In the genomic region with DNA sequence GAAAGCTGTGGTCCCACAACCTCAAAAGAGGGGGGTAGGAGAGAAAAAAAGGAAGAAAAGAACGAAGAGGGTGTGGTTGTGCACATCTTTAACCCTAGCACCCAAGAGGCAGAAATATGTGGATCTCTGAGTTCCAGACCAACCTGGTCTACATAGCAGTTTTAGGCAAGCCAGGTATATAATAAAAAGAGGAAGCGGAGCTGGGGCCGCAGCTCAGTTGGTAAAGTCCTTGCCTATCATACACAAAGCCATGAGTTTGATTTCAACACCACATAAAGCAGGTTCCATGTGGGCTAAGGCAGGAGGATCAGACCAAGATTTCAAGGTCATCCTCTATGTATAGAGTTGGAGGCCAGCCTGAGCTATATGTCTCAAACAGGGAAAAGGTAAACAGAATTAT, we compare ENCODE assay signal across 17 mouse cellular contexts. TPM values are rescaled to one million over a fixed set of nuclear protein-coding genes. Genes with fewer than 3 reads are reported as not detected.
A peak's percentile ranks its signal among the peaks of the same experiment; 100 is the strongest.
DNase-seq lines count a peak whose midpoint lies in the region; ATAC-seq and TF ChIP-seq lines count a peak whose summit lies in the region.
"Had no signal": no experiment of that assay in that cellular context is flagged by ENCODE, and none has a peak within 500 bp of the region (broad histone marks: within the 10 kb centered on the region; RNA-seq: fewer than 3 reads in every experiment).

No protein-coding gene starts in this region.

- no peaks in the 10 kb centered on the region for H3K36me3 ChIP-seq in heart, embryonic 11.5 days (ENCODE audit: control insufficient read depth, insufficient read depth, low read length)
- H3K36me3 ChIP-seq in lung, postnatal 0 days (ENCODE audit: insufficient read depth, low read length) = no peaks in the 10 kb centered on the region
- H3K36me3 ChIP-seq: hindbrain, embryonic 12.5 days; midbrain, embryonic 12.5 days; stomach, embryonic 15.5 days had no signal

- H3K4me1 ChIP-seq in heart, embryonic 11.5 days (ENCODE audit: control insufficient read depth, insufficient read depth, low read length) = peaks cover 28% of the 10 kb centered on the region
- peaks cover 5% of the 10 kb centered on the region; the same call in 1 of the 2 replicates for H3K4me1 ChIP-seq in lung, postnatal 0 days (ENCODE audit: insufficient read depth, low read depth, low read length)

- DNase-seq in heart, adult 9 months (ENCODE audit: low spot score in 2 of 2) = no peak
- no peak for DNase-seq in lung, postnatal 0 days (ENCODE audit: low spot score)
- no peak for DNase-seq in lung, adult 18-20 months
- no peak for DNase-seq in kidney, adult 11 months
- DNase-seq in left cerebral cortex, postnatal 14 days (ENCODE audit: low spot score in 2 of 2) = no peak
- DNase-seq: cerebellum, postnatal 25 days; kidney, adult 18-20 months; thymus, postnatal 36 days had no signal

- intact Hi-C loops in left cerebral cortex, postnatal 14 days (cut with DNase I) = no loop called here

- 0 out of 2 replicates have a peak overlapping the region, but pooled peaks have one; percentile 22 for H3K9ac ChIP-seq in heart, embryonic 11.5 days (ENCODE audit: low read depth, low read length)
- no peak overlapping the region for H3K9ac ChIP-seq in lung, postnatal 0 days (replicated peaks; ENCODE audit: low read depth)
- H3K9ac ChIP-seq: hindbrain, embryonic 12.5 days; midbrain, embryonic 12.5 days; stomach, embryonic 15.5 days had no signal

- no peaks in the 10 kb centered on the region for H3K9me3 ChIP-seq in heart, embryonic 11.5 days (replicated peaks; ENCODE audit: control insufficient read depth, low read length)
- no peaks in the 10 kb centered on the region for H3K9me3 ChIP-seq in lung, postnatal 0 days (ENCODE audit: low read length)
- H3K9me3 ChIP-seq: embryonic facial prominence, embryonic 10.5 days; hindbrain, embryonic 12.5 days; midbrain, embryonic 12.5 days; stomach, embryonic 15.5 days had no signal

- TF ChIP-seq CTCF in lung, postnatal 0 days (IDR thresholded peaks at IDR 0.05) = no peak

- H3K4me2 ChIP-seq in heart, embryonic 11.5 days = peak overlapping the region; percentile 74; the same call in 1 of the 2 replicates
- no peak overlapping the region for H3K4me2 ChIP-seq in lung, postnatal 0 days (replicated peaks; ENCODE audit: low read depth, low read length)
- H3K4me2 ChIP-seq: hindbrain, embryonic 12.5 days; midbrain, embryonic 12.5 days had no signal

- H3K27ac ChIP-seq in heart, embryonic 11.5 days (ENCODE audit: low read depth, low read length) = no peak overlapping the region
- peak overlapping the region; percentile 47; the same call in 1 of the 2 replicates for H3K27ac ChIP-seq in lung, postnatal 0 days (ENCODE audit: low read length)
- H3K27ac ChIP-seq: embryonic facial prominence, embryonic 10.5 days; hindbrain, embryonic 12.5 days; midbrain, embryonic 12.5 days; stomach, embryonic 15.5 days had no signal

- WGBS in heart, embryonic 11.5 days (ENCODE audit: insufficient replicate concordance) = 82% methylated on average over 3 of the region's 3 CpGs
- 80% methylated on average over 3 of the region's 3 CpGs for WGBS in lung, postnatal 0 days

- H3K27me3 ChIP-seq in heart, embryonic 11.5 days (ENCODE audit: control insufficient read depth, insufficient read depth, low read length) = no peaks in the 10 kb centered on the region
- no peaks in the 10 kb centered on the region for H3K27me3 ChIP-seq in lung, postnatal 0 days (replicated peaks; ENCODE audit: insufficient read depth, low read length)
- H3K27me3 ChIP-seq: stomach, embryonic 15.5 days had no signal

- H3K4me3 ChIP-seq in heart, embryonic 11.5 days (ENCODE audit: low read depth, low read length) = no peak overlapping the region
- no peak overlapping the region for H3K4me3 ChIP-seq in lung, postnatal 0 days (ENCODE audit: low read depth, low read length)
- H3K4me3 ChIP-seq: embryonic facial prominence, embryonic 10.5 days; erythroblast, embryonic 14.5 days; hindbrain, embryonic 12.5 days; midbrain, embryonic 12.5 days had no signal

- ATAC-seq in heart, embryonic 11.5 days (replicated peaks; ENCODE audit: insufficient number of reproducible peaks, low FRiP score, low TSS enrichment) = no peak
- no peak for ATAC-seq in lung, postnatal 0 days
- ATAC-seq in granulocyte monocyte progenitor cell, adult 5-6 weeks (replicated peaks; ENCODE audit: poor library complexity, severe bottlenecking) = peak; percentile 5; the same call in 1 of the 2 replicates
- ATAC-seq: activated CD4-positive, CD25-positive, alpha-beta regulatory T cell, adult 4 months; forebrain, embryonic 16.5 days had no signal

- TF ChIP-seq EP300 in lung, postnatal 0 days (IDR thresholded peaks at IDR 0.05) = no peak

RNA-seq across cellular contexts. Expression of a gene that starts 4.0 kb away (rescaled TPM):
- polyA plus RNA-seq in heart, embryonic 11.5 days (2014; fragmentation: Nextera tagmentation; extraction: Ambion mirVana) = 44.3 and 49.5 TPM in 2 replicates
- 4.8 and 5.4 TPM in 2 replicates for polyA plus RNA-seq in lung, postnatal 0 days (2015; fragmentation: Nextera tagmentation; extraction: Ambion mirVana)
- 38.6 and 70.1 TPM in 2 replicates for total RNA-seq in granulocyte monocyte progenitor cell, adult 5-6 weeks (2014; fragmentation: Nextera tagmentation)
- 62.0 and 76.5 TPM in 2 replicates for total RNA-seq in granulocyte monocyte progenitor cell, adult 5-6 weeks (2017)
- total RNA-seq in left cerebral cortex, postnatal 14 days (2021) = 1 to 10 TPM; 3.7 TPM

Comparison
In these comparisons a context has a peak if more than half of its experiments do, and no peak if none do; other contexts are left out.
1. RNA of a gene that starts 4.0 kb away (total RNA-seq): 38.6 to 76.5 TPM in granulocyte monocyte progenitor cell, adult 5-6 weeks; 3.7 TPM in left cerebral cortex, postnatal 14 days; every median in the first group is over 4 times any median in the second.